Comparison of ENCODE assay signal across 7 mouse cellular contexts in genomic region chr12:84969656-84970427, GRCm38 (mm10). TPM values are rescaled to one million over a fixed set of nuclear protein-coding genes. Genes with fewer than 3 reads are reported as not detected.
DNase-seq lines count a peak whose midpoint lies in the region; ATAC-seq lines count a peak whose summit lies in the region.

No protein-coding gene starts in this region.

- peaks cover 24% of the 10 kb centered on the region for H3K36me3 ChIP-seq in forebrain, embryonic 10.5 days (replicated peaks)

- H3K27ac ChIP-seq in forebrain, embryonic 10.5 days = peak overlapping the region; percentile 87

- H3K27me3 ChIP-seq in forebrain, embryonic 10.5 days (ENCODE audit: poor library complexity, severe bottlenecking) = peaks cover 9% of the 10 kb centered on the region; the same call in 1 of the 2 replicates

- H3K4me3 ChIP-seq in forebrain, embryonic 10.5 days = peak overlapping the region; percentile 90

- peaks cover 26% of the 10 kb centered on the region for H3K4me1 ChIP-seq in forebrain, embryonic 10.5 days

- WGBS in forebrain, embryonic 10.5 days = 30% methylated on average over 15 of the region's 15 CpGs

- ATAC-seq in CD4-positive, CD25-positive, alpha-beta regulatory T cell, adult 4 months = peak; percentile 31
- no peak for ATAC-seq in frontal cortex, adult (ENCODE audit: low TSS enrichment)

- DNase-seq in B cell, adult 2 months = peak; percentile 32 to 34
- DNase-seq in forebrain, embryonic 10.5 days (ENCODE audit: extremely low spot score, low spot score) = no peak
- peak; percentile 12 for DNase-seq in liver
- peak; percentile 17 to 18 for DNase-seq in spleen, postnatal 36 days (ENCODE audit: low spot score in 2 of 2)
- DNase-seq in layer of hippocampus, adult 9-11 months = no peak

- H3K9me3 ChIP-seq in forebrain, embryonic 10.5 days = no peaks in the 10 kb centered on the region

RNA-seq across cellular contexts. Expression of gene Fcf1, which starts 0.9 kb away (rescaled TPM):
- polyA plus RNA-seq in CD4-positive, CD25-positive, alpha-beta regulatory T cell, adult 4 months (2017; shearing (Covaris generic)) = 100 to 1,000 TPM; 189 to 203 TPM
- 174 and 175 TPM in 2 replicates for polyA plus RNA-seq in forebrain, embryonic 10.5 days (2016; fragmentation: Nextera tagmentation; extraction: Ambion mirVana)

RNA-seq across cellular contexts. Expression of gene Arel1, which starts 0.9 kb away (rescaled TPM):
- polyA plus RNA-seq in CD4-positive, CD25-positive, alpha-beta regulatory T cell, adult 4 months (2017; shearing (Covaris generic)) = 10 to 100 TPM; 28.4 to 28.7 TPM
- 18.5 and 18.7 TPM in 2 replicates for polyA plus RNA-seq in forebrain, embryonic 10.5 days (2016; fragmentation: Nextera tagmentation; extraction: Ambion mirVana)

RNA-seq across cellular contexts. Expression of gene Ylpm1, which starts 26.3 kb away (rescaled TPM):
- polyA plus RNA-seq in CD4-positive, CD25-positive, alpha-beta regulatory T cell, adult 4 months (2017; shearing (Covaris generic)) = 10 to 100 TPM; 35.5 to 43.3 TPM
- 34.2 and 37.2 TPM in 2 replicates for polyA plus RNA-seq in forebrain, embryonic 10.5 days (2016; fragmentation: Nextera tagmentation; extraction: Ambion mirVana)

Comparison
In these comparisons a context has a peak if more than half of its experiments do, and no peak if none do; other contexts are left out.
1. DNase-seq: peak in B cell, adult 2 months (2 of 2), liver (single experiment) and spleen, postnatal 36 days (2 of 2); none in forebrain, embryonic 10.5 days (single experiment) and layer of hippocampus, adult 9-11 months (single experiment).